Mouse (Mus musculus) layer of hippocampus, adult 9-11 months (tissue): ENCODE results near the gene Polr3e.
A peak's percentile ranks its signal among the peaks of the same experiment; 100 is the strongest.

Experiments
- DNase-seq: peaks from one replicate; pipeline ENCODE4 v3.0.0; 2022

The Polr3e gene

DNA sequence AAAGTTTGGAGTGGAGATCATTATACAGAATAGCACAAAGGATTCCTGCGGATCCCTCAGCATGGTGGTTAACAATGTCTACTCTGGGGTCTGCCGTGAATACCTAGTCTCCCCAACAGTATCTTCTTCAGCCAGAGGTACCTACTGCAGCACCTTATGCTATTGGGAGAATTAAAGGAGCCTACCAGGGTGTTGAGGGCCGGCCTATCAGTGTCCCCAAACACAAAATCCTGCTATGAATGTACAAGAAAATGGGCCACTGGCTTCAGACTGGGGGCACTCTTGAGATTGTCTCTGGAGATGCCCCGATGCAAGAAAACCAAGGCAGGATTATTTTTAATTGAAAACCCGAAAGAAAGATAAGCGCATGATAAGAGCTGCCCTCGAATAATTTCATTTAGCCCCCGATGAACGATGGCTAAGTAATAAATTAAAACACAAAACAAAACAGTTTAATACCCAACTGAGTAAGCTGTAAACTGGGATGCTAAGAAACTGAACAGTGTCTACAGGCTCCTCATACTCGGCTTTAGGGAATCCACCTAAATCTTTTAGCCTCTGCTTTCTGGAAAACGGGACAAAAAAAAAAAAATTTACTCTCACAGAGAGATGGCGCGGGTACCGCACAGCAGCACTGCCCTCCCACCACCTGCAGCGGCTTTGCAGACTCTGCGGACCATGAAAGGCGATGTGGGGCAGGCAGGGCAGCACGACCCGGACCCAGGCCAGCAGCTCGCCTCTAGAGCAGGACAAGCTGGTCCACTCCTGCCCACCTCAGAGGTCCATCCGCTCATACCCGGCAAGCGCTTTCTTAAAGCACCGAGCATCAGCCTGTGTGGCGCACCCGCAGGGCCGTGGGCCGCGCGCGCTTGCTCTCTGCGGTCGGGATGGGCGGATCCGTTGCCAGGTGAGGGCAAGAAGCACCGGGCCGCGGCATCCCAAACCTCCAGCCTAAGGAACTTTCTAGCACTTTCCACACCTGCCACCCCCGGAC lies 63.7 kb downstream of the Polr3e start:
- no peak for DNase-seq

DNA sequence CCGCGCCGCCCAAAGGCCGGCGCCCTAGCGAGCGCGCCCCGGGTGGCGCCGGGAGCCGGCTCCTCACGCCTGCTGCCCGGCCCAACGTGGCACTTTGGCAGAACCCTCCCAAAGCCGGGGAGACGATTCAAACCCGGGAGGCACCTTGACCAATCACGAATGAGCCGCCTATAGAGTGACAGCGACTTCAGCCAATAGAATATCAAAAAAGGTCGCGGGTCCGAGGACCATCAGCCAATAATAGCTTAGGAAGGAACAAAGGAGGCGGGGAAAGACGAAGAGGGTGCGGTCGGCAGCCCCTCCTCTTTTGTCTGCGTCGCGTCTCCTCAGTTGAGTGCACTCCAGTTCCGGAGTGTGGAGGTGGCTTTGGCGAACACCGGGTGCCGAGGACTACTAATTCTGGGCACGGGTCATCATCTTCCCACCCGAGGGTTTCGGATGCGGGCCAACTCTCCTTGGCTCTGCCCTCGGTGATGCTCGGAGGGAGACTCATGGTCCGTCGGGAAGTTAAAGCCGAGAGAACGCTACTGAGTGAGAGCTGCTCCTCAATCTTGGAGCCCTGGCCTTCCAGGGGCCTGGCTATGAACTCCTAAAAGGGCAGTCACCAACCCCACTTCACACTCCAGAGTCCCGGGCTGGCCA lies 64.8 kb downstream of the Polr3e start, which contains the start of the genes Cdr2 and Mfsd13b:
TSS of gene Cdr2 (minus strand) at position 113 of the 642 bp plus-strand sequence.
TSS of gene Mfsd13b (plus strand) at position 310 of the 642 bp plus-strand sequence.
- peak; percentile 95 for DNase-seq

DNA sequence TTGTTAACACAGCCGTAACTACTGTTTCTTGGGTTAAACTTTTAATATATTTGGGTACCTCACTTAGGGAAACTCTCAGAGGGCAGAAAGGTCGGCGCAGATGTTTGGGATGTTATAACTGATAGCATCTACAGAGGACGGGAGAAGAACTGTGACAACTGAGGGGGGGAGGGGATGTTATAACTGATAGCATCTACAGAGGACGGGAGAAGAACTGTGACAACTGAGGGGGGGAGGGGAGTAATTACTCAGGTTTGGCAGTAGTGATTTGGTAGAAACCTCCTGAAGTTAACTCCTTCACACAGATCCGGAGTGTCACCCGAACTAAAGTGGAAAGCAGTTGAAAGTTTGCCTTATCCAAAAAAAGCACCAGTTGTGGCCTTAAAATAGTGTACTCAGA lies 65.4 kb downstream of the Polr3e start:
- DNase-seq = no peak

DNA sequence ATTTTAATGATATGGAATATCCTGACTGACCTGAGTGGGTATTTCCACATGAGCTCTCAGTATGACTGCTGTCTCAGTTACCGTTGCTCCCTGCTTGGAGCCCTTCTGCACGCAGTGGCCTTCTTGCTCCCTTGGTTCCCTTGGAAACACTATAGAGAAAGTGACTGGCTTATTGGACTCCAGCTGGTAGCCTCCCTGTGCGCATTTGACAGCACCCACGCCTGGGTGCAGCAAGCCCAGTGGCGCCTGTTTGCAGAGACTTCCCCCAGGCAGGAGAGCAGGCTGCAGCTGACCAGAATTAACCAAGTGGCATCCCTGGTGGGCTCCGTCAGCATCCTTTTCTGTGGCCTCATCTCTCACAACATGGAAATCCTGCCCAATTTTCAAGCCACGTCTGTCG lies 73.6 kb downstream of the Polr3e start:
- peak; percentile 41 for DNase-seq
